Mouse (Mus musculus): Measurements from ENCODE around the gene Tas2r125. TPM values are rescaled to one million over a fixed set of nuclear protein-coding genes. Genes with fewer than 3 reads are reported as not detected.
"Not testable (repeated sequence)": the region's sequence is repeated elsewhere in the genome, so short reads cannot be mapped to it uniquely, and the experiment has no call there.

Gene Tas2r125
- polyA plus RNA-seq (2014; fragmentation: Nextera tagmentation; extraction: Ambion mirVana), result not detected in 2 replicates

DNA sequence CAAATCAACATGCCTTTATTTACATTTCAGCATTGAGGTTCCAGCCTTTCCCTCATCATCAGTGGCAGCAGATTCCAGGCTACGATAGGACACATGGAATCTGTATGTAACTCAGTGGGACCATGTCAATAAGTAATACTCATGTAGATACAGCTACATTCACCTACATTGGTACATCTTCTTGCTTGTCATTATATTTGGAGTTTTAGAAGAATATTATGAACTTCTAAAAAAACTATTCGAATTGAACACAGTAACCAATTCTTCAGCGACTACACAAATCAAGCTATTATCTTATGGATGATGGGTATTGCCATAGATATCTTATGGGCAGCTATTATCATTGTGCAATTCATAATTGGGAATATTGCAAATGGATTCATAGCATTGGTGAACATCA, at the start of gene Tas2r125:
Gene Tas2r125 (plus strand): TSS at position 301 of the 400 bp plus-strand sequence.
- no peaks in the 10 kb centered on the region for H3K4me1 ChIP-seq (ENCODE audit: control insufficient read depth, insufficient read depth, low read length)
- no peak within 1 kb of the TSS for H3K4me3 ChIP-seq (ENCODE audit: low read depth, low read length)
- H3K9me3 ChIP-seq (ENCODE audit: control insufficient read depth, low read length), result no peaks in the 10 kb centered on the region
- no peak within 1 kb of the TSS for H3K27ac ChIP-seq (ENCODE audit: low read depth, low read length)
- H3K36me3 ChIP-seq (ENCODE audit: control insufficient read depth, insufficient read depth, low read length), result no peaks in the 10 kb centered on the region
- ATAC-seq (ENCODE audit: low FRiP score) (no peak), DNase-seq (ENCODE audit: low spot score, missing footprints) (no peak)
- WGBS, result 84% methylated on average over 3 of the region's 3 CpGs
- no peaks in the 10 kb centered on the region for H3K27me3 ChIP-seq (ENCODE audit: control insufficient read depth, insufficient read depth, low read length)
- no peak within 1 kb of the TSS for H3K4me2 ChIP-seq
- no peak within 1 kb of the TSS for H3K9ac ChIP-seq (ENCODE audit: low read length)

DNA sequence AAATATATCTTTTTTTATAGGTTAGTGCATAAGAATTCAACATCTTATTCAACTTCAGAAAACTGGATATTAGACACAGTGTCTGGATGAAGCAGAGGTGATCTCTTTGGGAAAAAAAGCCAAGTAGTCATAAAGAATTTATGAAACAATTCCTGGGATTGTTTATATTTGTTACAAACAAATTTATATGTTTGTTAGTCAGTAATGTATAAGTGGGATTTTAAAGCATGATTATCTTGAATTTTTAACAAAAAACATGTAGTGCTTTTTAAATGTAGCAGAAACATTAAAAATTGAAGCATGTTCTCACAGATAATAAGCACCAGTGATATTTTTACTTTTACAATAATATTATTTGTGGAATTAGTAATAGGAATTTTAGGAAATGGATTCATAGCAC, 41.7 kb upstream of the Tas2r125 start, which contains the start of gene Tas2r110:
Gene Tas2r110 (plus strand): TSS at position 301 of the 400 bp plus-strand sequence.
- Histone ChIP-seq H3K4me3 (ENCODE audit: low read depth, low read length) (no peak within 1 kb of the TSS), H3K36me3 (ENCODE audit: control insufficient read depth, insufficient read depth, low read length) (no peaks in the 10 kb centered on the region), H3K27ac (ENCODE audit: low read depth, low read length) (no peak within 1 kb of the TSS), H3K4me2 (no peak within 1 kb of the TSS), H3K4me1 (ENCODE audit: control insufficient read depth, insufficient read depth, low read length) (no peaks in the 10 kb centered on the region), H3K9me3 (ENCODE audit: control insufficient read depth, low read length) (no peaks in the 10 kb centered on the region), H3K9ac (ENCODE audit: low read length) (no peak within 1 kb of the TSS), H3K27me3 (ENCODE audit: control insufficient read depth, insufficient read depth, low read length) (no peaks in the 10 kb centered on the region)
- ATAC-seq (ENCODE audit: low FRiP score) (no peak), DNase-seq (ENCODE audit: low spot score, missing footprints) (no peak)

DNA sequence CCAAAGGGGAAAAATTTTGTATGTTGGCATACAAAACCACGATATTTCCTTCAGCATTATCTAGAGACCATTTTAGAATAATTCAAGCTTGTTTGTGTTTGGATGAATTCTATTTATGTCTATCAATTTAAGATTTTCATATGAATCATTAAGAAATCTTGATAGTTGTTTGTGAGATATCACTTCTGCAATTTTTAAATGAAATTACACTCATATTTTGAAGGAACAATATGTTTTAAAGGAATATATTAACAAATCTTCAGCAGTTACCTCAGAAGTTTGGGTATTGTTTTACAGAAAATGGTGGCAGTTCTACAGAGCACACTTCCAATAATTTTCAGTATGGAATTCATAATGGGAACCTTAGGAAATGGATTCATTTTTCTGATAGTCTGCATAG, 16.7 kb upstream of the Tas2r125 start, which contains the start of gene Tas2r113:
Gene Tas2r113 (plus strand): TSS at position 301 of the 400 bp plus-strand sequence.
- no peaks in the 10 kb centered on the region for H3K27me3 ChIP-seq (ENCODE audit: control insufficient read depth, insufficient read depth, low read length)
- no peak within 1 kb of the TSS for H3K9ac ChIP-seq (ENCODE audit: low read length)
- DNase-seq (ENCODE audit: low spot score, missing footprints) (no peak), ATAC-seq (ENCODE audit: low FRiP score) (no peak)
- H3K4me2 ChIP-seq, result no peak within 1 kb of the TSS
- no peaks in the 10 kb centered on the region for H3K36me3 ChIP-seq (ENCODE audit: control insufficient read depth, insufficient read depth, low read length)
- H3K4me1 ChIP-seq (ENCODE audit: control insufficient read depth, insufficient read depth, low read length), result no peaks in the 10 kb centered on the region
- H3K4me3 ChIP-seq (ENCODE audit: low read depth, low read length), result no peak within 1 kb of the TSS
- whole genome bisulfite sequencing, result 72% methylated on average over 1 of the region's 1 CpGs
- no peak within 1 kb of the TSS for H3K27ac ChIP-seq (ENCODE audit: low read depth, low read length)
- no peaks in the 10 kb centered on the region for H3K9me3 ChIP-seq (ENCODE audit: control insufficient read depth, low read length)

DNA sequence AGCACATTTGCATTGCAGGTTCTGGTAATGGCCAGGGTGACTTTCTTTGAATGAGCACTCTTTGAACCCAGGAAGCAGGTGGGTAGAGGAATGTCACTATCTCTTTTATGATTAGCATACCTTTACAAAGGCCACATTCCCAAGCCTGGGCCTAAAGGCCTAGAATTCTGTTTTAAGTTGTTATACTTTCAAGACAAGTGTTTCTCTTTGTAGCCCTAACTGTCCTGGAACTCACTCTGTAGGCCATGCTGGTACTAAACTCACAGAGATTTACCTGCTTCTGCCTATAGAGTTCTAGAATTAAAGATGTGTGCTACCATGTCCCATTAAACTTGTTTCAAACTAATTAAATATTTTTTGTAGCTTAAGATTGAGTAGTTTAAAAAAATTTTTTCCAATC, 31.9 kb downstream of the Tas2r125 start:
- not testable (repeated sequence) for H3K27ac ChIP-seq (ENCODE audit: low read depth, low read length); H3K9me3 ChIP-seq (ENCODE audit: control insufficient read depth, low read length)

DNA sequence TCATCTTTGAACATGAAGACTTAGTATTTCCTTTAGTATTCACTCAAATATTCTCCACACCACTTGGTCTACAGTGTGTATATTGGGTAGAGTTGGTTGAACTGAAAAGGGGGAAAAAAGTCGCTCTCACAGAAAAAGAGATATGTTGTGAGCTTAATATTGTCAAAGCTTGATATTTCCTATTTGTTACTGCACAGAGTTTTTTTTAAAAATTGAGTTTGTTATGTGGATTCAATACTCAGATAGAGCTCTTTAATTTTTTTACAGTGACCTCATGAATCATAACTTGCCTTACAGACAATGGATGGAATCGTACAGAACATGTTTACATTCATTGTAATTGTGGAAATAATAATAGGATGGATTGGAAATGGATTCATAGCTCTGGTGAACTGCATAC, 41.4 kb downstream of the Tas2r125 start, which contains the start of gene Tas2r129:
Gene Tas2r129 (plus strand): TSS at position 301 of the 400 bp plus-strand sequence.
- Histone ChIP-seq H3K9me3 (ENCODE audit: control insufficient read depth, low read length) (no peaks in the 10 kb centered on the region), H3K4me2 (no peak within 1 kb of the TSS), H3K9ac (ENCODE audit: low read length) (no peak within 1 kb of the TSS), H3K4me1 (ENCODE audit: control insufficient read depth, insufficient read depth, low read length) (no peaks in the 10 kb centered on the region), H3K27me3 (ENCODE audit: control insufficient read depth, insufficient read depth, low read length) (no peaks in the 10 kb centered on the region), H3K36me3 (ENCODE audit: control insufficient read depth, insufficient read depth, low read length) (no peaks in the 10 kb centered on the region), H3K27ac (ENCODE audit: low read depth, low read length) (no peak within 1 kb of the TSS), H3K4me3 (ENCODE audit: low read depth, low read length) (no peak within 1 kb of the TSS)
- DNase-seq (ENCODE audit: low spot score, missing footprints), result no peak
- WGBS, result 85% methylated on average over 2 of the region's 2 CpGs
- ATAC-seq (ENCODE audit: low FRiP score), result no peak

More for the DNA sequence above, 31.9 kb downstream of the Tas2r125 start:
- H3K27me3 ChIP-seq (ENCODE audit: control insufficient read depth, insufficient read depth, low read length); H3K4me2 ChIP-seq; H3K4me3 ChIP-seq (ENCODE audit: low read depth, low read length); DNase-seq (ENCODE audit: low spot score, missing footprints); ATAC-seq (ENCODE audit: low FRiP score); H3K9ac ChIP-seq (ENCODE audit: low read length); H3K36me3 ChIP-seq (ENCODE audit: control insufficient read depth, insufficient read depth, low read length); H3K4me1 ChIP-seq (ENCODE audit: control insufficient read depth, insufficient read depth, low read length): not testable (repeated sequence)

DNA sequence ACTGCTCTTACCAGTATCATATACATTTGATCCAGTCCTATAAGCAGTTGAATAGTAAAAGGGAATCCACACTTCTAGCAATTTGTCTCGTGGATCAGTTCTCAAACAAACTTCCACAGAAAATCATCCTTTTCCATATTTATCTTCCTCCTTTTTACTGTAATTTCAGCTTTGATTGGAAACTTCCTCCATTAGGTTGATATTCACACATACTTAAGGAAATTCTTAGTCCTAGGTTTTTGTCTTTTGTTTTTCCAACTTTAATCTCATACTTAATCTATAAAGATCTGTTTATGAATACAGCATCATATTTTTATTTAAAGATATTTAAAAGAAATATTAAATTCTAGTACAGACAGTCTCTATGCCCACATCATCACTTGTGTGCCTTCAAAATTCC, 48.4 kb downstream of the Tas2r125 start, which contains the start of gene Tas2r131:
Gene Tas2r131 (minus strand): TSS at position 101 of the 400 bp plus-strand sequence.
- ATAC-seq (ENCODE audit: low FRiP score) (no peak), DNase-seq (ENCODE audit: low spot score, missing footprints) (no peak)
- Histone ChIP-seq H3K27ac (ENCODE audit: low read depth, low read length) (no peak within 1 kb of the TSS), H3K4me2 (no peak within 1 kb of the TSS), H3K4me1 (ENCODE audit: control insufficient read depth, insufficient read depth, low read length) (no peaks in the 10 kb centered on the region), H3K36me3 (ENCODE audit: control insufficient read depth, insufficient read depth, low read length) (no peaks in the 10 kb centered on the region), H3K27me3 (ENCODE audit: control insufficient read depth, insufficient read depth, low read length) (no peaks in the 10 kb centered on the region), H3K4me3 (ENCODE audit: low read depth, low read length) (no peak within 1 kb of the TSS), H3K9me3 (ENCODE audit: control insufficient read depth, low read length) (no peaks in the 10 kb centered on the region), H3K9ac (ENCODE audit: low read length) (no peak within 1 kb of the TSS)
- WGBS, result 74% methylated on average over 1 of the region's 1 CpGs

Other genes starting within 250 kb of the Tas2r125 start
- gene Tas2r121, start 208.6 kb upstream of the Tas2r125 start, polyA plus RNA-seq (2014; fragmentation: Nextera tagmentation; extraction: Ambion mirVana), result not detected in 2 replicates
- not detected in 2 replicates for gene Tas2r122, start 197.7 kb upstream of the Tas2r125 start, polyA plus RNA-seq (2014; fragmentation: Nextera tagmentation; extraction: Ambion mirVana)
- not detected in 2 replicates for gene Tas2r115, start 171.6 kb upstream of the Tas2r125 start, polyA plus RNA-seq (2014; fragmentation: Nextera tagmentation; extraction: Ambion mirVana)
- gene Tas2r124, start 154.9 kb upstream of the Tas2r125 start, polyA plus RNA-seq (2014; fragmentation: Nextera tagmentation; extraction: Ambion mirVana), result not detected in 2 replicates
- gene Tas2r102, start 147.5 kb upstream of the Tas2r125 start, polyA plus RNA-seq (2014; fragmentation: Nextera tagmentation; extraction: Ambion mirVana), result not detected in 2 replicates
- gene Tas2r136, start 131.5 kb upstream of the Tas2r125 start, polyA plus RNA-seq (2014; fragmentation: Nextera tagmentation; extraction: Ambion mirVana), result not detected in 2 replicates
- not detected in 2 replicates for gene Tas2r117, start 106.8 kb upstream of the Tas2r125 start, polyA plus RNA-seq (2014; fragmentation: Nextera tagmentation; extraction: Ambion mirVana)
- not detected in 2 replicates for gene Tas2r123, start 62.5 kb upstream of the Tas2r125 start, polyA plus RNA-seq (2014; fragmentation: Nextera tagmentation; extraction: Ambion mirVana)
- gene Tas2r116, start 54.2 kb upstream of the Tas2r125 start, polyA plus RNA-seq (2014; fragmentation: Nextera tagmentation; extraction: Ambion mirVana), result not detected in 2 replicates
- gene Tas2r110, start 41.6 kb upstream of the Tas2r125 start, polyA plus RNA-seq (2014; fragmentation: Nextera tagmentation; extraction: Ambion mirVana), result not detected in 2 replicates
- not detected in 2 replicates for gene Tas2r113, start 16.6 kb upstream of the Tas2r125 start, polyA plus RNA-seq (2014; fragmentation: Nextera tagmentation; extraction: Ambion mirVana)
- not detected in 2 replicates for gene Tas2r129, start 41.5 kb downstream of the Tas2r125 start, polyA plus RNA-seq (2014; fragmentation: Nextera tagmentation; extraction: Ambion mirVana)
- gene Tas2r131, start 48.3 kb downstream of the Tas2r125 start, polyA plus RNA-seq (2014; fragmentation: Nextera tagmentation; extraction: Ambion mirVana), result not detected in 2 replicates
- not detected in 2 replicates for gene Tas2r109, start 71.3 kb downstream of the Tas2r125 start, polyA plus RNA-seq (2014; fragmentation: Nextera tagmentation; extraction: Ambion mirVana)
- not detected in 2 replicates for gene Tas2r103, start 127.5 kb downstream of the Tas2r125 start, polyA plus RNA-seq (2014; fragmentation: Nextera tagmentation; extraction: Ambion mirVana)
- not detected in 2 replicates for gene Tas2r140, start 146.2 kb downstream of the Tas2r125 start, polyA plus RNA-seq (2014; fragmentation: Nextera tagmentation; extraction: Ambion mirVana)
- 81.3 and 88.2 TPM in 2 replicates for gene Smim10l1, start 195.3 kb downstream of the Tas2r125 start, polyA plus RNA-seq (2014; fragmentation: Nextera tagmentation; extraction: Ambion mirVana)